Mouse (Mus musculus) midbrain, embryonic 15.5 days (tissue): ENCODE results near the gene Esyt1. TPM values are rescaled to one million over a fixed set of nuclear protein-coding genes. Genes with fewer than 3 reads are reported as not detected.
"Not testable (repeated sequence)": the region's sequence is repeated elsewhere in the genome, so short reads cannot be mapped to it uniquely, and the experiment has no call there.

Experiments used
- ATAC-seq: fragments of 200-750 bp; cut with Nextera tagmentation; replicated peaks from 2 replicates; pipeline ENCODE4 v1.8.0; 2017; ENCODE audit warnings: moderate TSS enrichment
- H3K27ac ChIP-seq: fragments of 300-500 bp; sonication (generic); 2 replicates; pipeline ENCODE4 v1.5.1; 2015; ENCODE audit warnings: mild to moderate bottlenecking, inconsistent platforms
- H3K27me3 ChIP-seq: fragments of 300-500 bp; sonication (generic); replicated peaks from 2 replicates; pipeline ENCODE4 v1.6.1; 2015; ENCODE audit warnings: inconsistent platforms
- H3K36me3 ChIP-seq: fragments of 300-500 bp; sonication (generic); replicated peaks from 2 replicates; pipeline ENCODE4 v1.6.1; 2015; ENCODE audit warnings: inconsistent platforms
- H3K4me1 ChIP-seq: fragments of 300-500 bp; sonication (generic); 2 replicates; pipeline ENCODE4 v1.6.1; 2015; ENCODE audit warnings: inconsistent platforms
- H3K4me2 ChIP-seq: fragments of 300-500 bp; sonication (generic); 2 replicates; pipeline ENCODE4 v1.6.1; 2015; ENCODE audit warnings: inconsistent platforms, mild to moderate bottlenecking, moderate library complexity
- H3K4me3 ChIP-seq: fragments of 300-500 bp; sonication (generic); 2 replicates; pipeline ENCODE4 v1.5.1; 2015; ENCODE audit warnings: mild to moderate bottlenecking, inconsistent platforms
- H3K9ac ChIP-seq: fragments of 300-500 bp; sonication (generic); 2 replicates; pipeline ENCODE4 v1.6.1; 2015; ENCODE audit warnings: mild to moderate bottlenecking, inconsistent platforms
- H3K9me3 ChIP-seq: fragments of 300-500 bp; sonication (generic); 2 replicates; pipeline ENCODE4 v1.6.1; 2016; ENCODE audit warnings: inconsistent platforms
- WGBS: fragments of 180-500 bp; shearing (Covaris S2); methylation state at CpG from one replicate; pipeline ENCODE4 v1.1.7; 2015; ENCODE audit warnings: mixed read lengths; 5-methylcytosine and 5-hydroxymethylcytosine counted together
- polyA plus RNA-seq: library from polyadenylated mRNA; unstranded; fragments of >200 nt; fragmentation: Nextera tagmentation; extraction: Ambion mirVana; gene quantifications from 2 replicates; pipeline ENCODE4 v1.2.1, GENCODE M21; 2015

Gene Esyt1
- polyA plus RNA-seq, 1 experiment from 2014 or later: 10.5 TPM

GRCm38 (mm10) chr10:128548051-128548791, 22.6 kb upstream of the Esyt1 start:
- Histone ChIP-seq H3K9ac (peak overlapping the region; percentile 76), H3K4me2 (peak overlapping the region; percentile 71), H3K27ac (peak overlapping the region; percentile 97), H3K36me3 (peaks cover 20% of the 10 kb centered on the region), H3K4me1 (peaks cover 18% of the 10 kb centered on the region), H3K4me3 (peak overlapping the region; percentile 68)
- H3K27me3 ChIP-seq, H3K9me3 ChIP-seq: not testable (repeated sequence)
- 3% methylated on average over 30 of the region's 30 CpGs for WGBS
- 0 out of 2 replicates have a peak, but pooled peaks have one; percentile 5 for ATAC-seq

- peak; percentile 88 for ATAC-seq
- under 1% methylated on average over 49 of the region's 50 CpGs for WGBS
- H3K9me3 ChIP-seq: no peaks in the 10 kb centered on the region
Measured at GRCm38 (mm10) chr10:128547361-128548032, 21.8 kb upstream of the Esyt1 start, which contains the start of gene Zc3h10. Gene Zc3h10 (minus strand): TSS chr10:128547774.

GRCm38 (mm10) chr10:128546787-128547186, 21.1 kb upstream of the Esyt1 start:
- peaks cover 18% of the 10 kb centered on the region for H3K4me1 ChIP-seq
- WGBS: 23% methylated on average over 7 of the region's 7 CpGs
- no peaks in the 10 kb centered on the region for H3K27me3 ChIP-seq
- H3K9me3 ChIP-seq: no peaks in the 10 kb centered on the region
- H3K27ac ChIP-seq: peak overlapping the region; percentile 97
- peak overlapping the region; percentile 67 for H3K9ac ChIP-seq
- peak overlapping the region; percentile 68 for H3K4me3 ChIP-seq
- H3K36me3 ChIP-seq: peaks cover 25% of the 10 kb centered on the region
- no peak for ATAC-seq
- peak overlapping the region; percentile 71 for H3K4me2 ChIP-seq

More at GRCm38 (mm10) chr10:128547361-128548032, 21.8 kb upstream of the Esyt1 start, which contains the start of gene Zc3h10:
- no peaks in the 10 kb centered on the region for H3K27me3 ChIP-seq
- H3K27ac ChIP-seq: peak within 1 kb of the TSS; percentile 97
- peaks cover 18% of the 10 kb centered on the region for H3K4me1 ChIP-seq
- peaks cover 20% of the 10 kb centered on the region for H3K36me3 ChIP-seq
- H3K9ac ChIP-seq: peak within 1 kb of the TSS; percentile 76
- peak within 1 kb of the TSS; percentile 71 for H3K4me2 ChIP-seq
- H3K4me3 ChIP-seq: peak within 1 kb of the TSS; percentile 68

- H3K27ac ChIP-seq: peak overlapping the region; percentile 97
- H3K9ac ChIP-seq: peak overlapping the region; percentile 67; the same call in 1 of the 2 replicates
- H3K4me3 ChIP-seq: peak overlapping the region; percentile 68
- H3K27me3 ChIP-seq: no peaks in the 10 kb centered on the region
- peaks cover 18% of the 10 kb centered on the region for H3K4me1 ChIP-seq
- no peak for ATAC-seq
- peaks cover 25% of the 10 kb centered on the region for H3K36me3 ChIP-seq
- H3K9me3 ChIP-seq: no peaks in the 10 kb centered on the region
- 20% methylated on average over 4 of the region's 4 CpGs for WGBS
- peak overlapping the region; percentile 71 for H3K4me2 ChIP-seq
Measured at GRCm38 (mm10) chr10:128546361-128546760, 20.7 kb upstream of the Esyt1 start.

- no peaks in the 10 kb centered on the region for H3K27me3 ChIP-seq
- H3K9me3 ChIP-seq: no peaks in the 10 kb centered on the region
- H3K9ac ChIP-seq: no peak overlapping the region
- no peak overlapping the region for H3K4me3 ChIP-seq
- peaks cover 18% of the 10 kb centered on the region for H3K4me1 ChIP-seq
- 97% methylated on average over 3 of the region's 3 CpGs for WGBS
- no peak overlapping the region for H3K4me2 ChIP-seq
- H3K27ac ChIP-seq: no peak overlapping the region
- peaks cover 25% of the 10 kb centered on the region for H3K36me3 ChIP-seq
- no peak for ATAC-seq
Measured at GRCm38 (mm10) chr10:128545570-128545898, 19.9 kb upstream of the Esyt1 start.

GRCm38 (mm10) chr10:128544674-128545569, 19.3 kb upstream of the Esyt1 start:
- no peak for ATAC-seq
- H3K4me3 ChIP-seq: no peak overlapping the region
- 96% methylated on average over 37 of the region's 37 CpGs for WGBS

GRCm38 (mm10) chr10:128544151-128544657, 18.5 kb upstream of the Esyt1 start:
- Histone ChIP-seq H3K4me3 (no peak overlapping the region), H3K4me1 (peaks cover 18% of the 10 kb centered on the region), H3K9ac (no peak overlapping the region), H3K27ac (no peak overlapping the region), H3K36me3 (peaks cover 25% of the 10 kb centered on the region), H3K27me3 (no peaks in the 10 kb centered on the region), H3K9me3 (no peaks in the 10 kb centered on the region), H3K4me2 (no peak overlapping the region)
- ATAC-seq: no peak
- WGBS: 98% methylated on average over 15 of the region's 15 CpGs

More at GRCm38 (mm10) chr10:128544674-128545569, 19.3 kb upstream of the Esyt1 start:
- no peak overlapping the region for H3K27ac ChIP-seq
- H3K36me3 ChIP-seq: peaks cover 25% of the 10 kb centered on the region
- H3K9ac ChIP-seq: no peak overlapping the region
- H3K9me3 ChIP-seq: no peaks in the 10 kb centered on the region
- no peaks in the 10 kb centered on the region for H3K27me3 ChIP-seq
- H3K4me1 ChIP-seq: peaks cover 18% of the 10 kb centered on the region
- no peak overlapping the region for H3K4me2 ChIP-seq

GRCm38 (mm10) chr10:128543100-128543499, 17.4 kb upstream of the Esyt1 start:
- H3K36me3 ChIP-seq: peaks cover 25% of the 10 kb centered on the region
- H3K27ac ChIP-seq: no peak overlapping the region
- no peak for ATAC-seq
- H3K4me3 ChIP-seq: no peak overlapping the region
- WGBS: 85% methylated on average over 2 of the region's 2 CpGs
- H3K27me3 ChIP-seq: no peaks in the 10 kb centered on the region
- no peaks in the 10 kb centered on the region for H3K9me3 ChIP-seq
- no peak overlapping the region for H3K9ac ChIP-seq
- peaks cover 18% of the 10 kb centered on the region for H3K4me1 ChIP-seq
- H3K4me2 ChIP-seq: no peak overlapping the region

GRCm38 (mm10) chr10:128538340-128538870, 12.7 kb upstream of the Esyt1 start:
- Histone ChIP-seq H3K27ac (no peak overlapping the region), H3K4me1 (peaks cover 7% of the 10 kb centered on the region), H3K9me3 (no peaks in the 10 kb centered on the region), H3K27me3 (no peaks in the 10 kb centered on the region), H3K4me3 (no peak overlapping the region), H3K9ac (no peak overlapping the region), H3K36me3 (peaks cover 6% of the 10 kb centered on the region; the same call in 1 of the 2 replicates), H3K4me2 (no peak overlapping the region)
- WGBS: 86% methylated on average over 1 of the region's 1 CpGs
- ATAC-seq: no peak

GRCm38 (mm10) chr10:128536266-128536940, 10.7 kb upstream of the Esyt1 start:
- peak; percentile 91 for ATAC-seq
- WGBS: 17% methylated on average over 18 of the region's 18 CpGs
- H3K4me2 ChIP-seq: peak overlapping the region; percentile 48
- H3K9me3 ChIP-seq: no peaks in the 10 kb centered on the region
- H3K9ac ChIP-seq: no peak overlapping the region
- no peaks in the 10 kb centered on the region for H3K27me3 ChIP-seq
- H3K4me3 ChIP-seq: peak overlapping the region; percentile 25
- H3K27ac ChIP-seq: no peak overlapping the region
- H3K36me3 ChIP-seq: no peaks in the 10 kb centered on the region
- peaks cover 7% of the 10 kb centered on the region for H3K4me1 ChIP-seq

GRCm38 (mm10) chr10:128535624-128536265, 10.1 kb upstream of the Esyt1 start:
- Histone ChIP-seq H3K9me3 (no peaks in the 10 kb centered on the region), H3K27me3 (no peaks in the 10 kb centered on the region), H3K27ac (no peak overlapping the region), H3K4me2 (peak overlapping the region; percentile 48), H3K9ac (no peak overlapping the region), H3K4me1 (peaks cover 7% of the 10 kb centered on the region), H3K36me3 (no peaks in the 10 kb centered on the region), H3K4me3 (peak overlapping the region; percentile 25)
- no peak; the same call in 1 of the 2 replicates for ATAC-seq
- 70% methylated on average over 4 of the region's 4 CpGs for WGBS
